Comparison of ENCODE assay signal across 7 mouse cellular contexts in genomic region chr2:120731167-120731862, GRCm38 (mm10).
DNase-seq lines count a peak whose midpoint lies in the region; ATAC-seq lines count a peak whose summit lies in the region.

No protein-coding gene starts in this region.

- peak overlapping the region; percentile 93 for H3K4me3 ChIP-seq in intestine, embryonic 15.5 days (replicated peaks)
- peak overlapping the region; percentile 99 for H3K4me3 ChIP-seq in midbrain, embryonic 10.5 days

- no peaks in the 10 kb centered on the region for H3K27me3 ChIP-seq in intestine, embryonic 15.5 days (replicated peaks)
- H3K27me3 ChIP-seq in midbrain, embryonic 10.5 days (ENCODE audit: low read depth, poor library complexity, severe bottlenecking): no peaks in the 10 kb centered on the region

- intact Hi-C loops in left cerebral cortex, postnatal 25 days (cut with DNase I): loop anchor here (2.0 to 5.0 kb wide), 2 partner anchors 119 to 169 kb away; partner anchors contain the start of genes Cdan1, Ttbk2 and Zfp106

- H3K9me3 ChIP-seq in intestine, embryonic 15.5 days: no peaks in the 10 kb centered on the region
- H3K9me3 ChIP-seq in midbrain, embryonic 10.5 days (replicated peaks): no peaks in the 10 kb centered on the region

- DNase-seq in adrenal gland, adult (ENCODE audit: inconsistent age in 2 of 2, low spot score in 1 of 2): peak; percentile 95 to 98
- DNase-seq in embryo, embryonic 10.5 days (ENCODE audit: low spot score): peak; percentile 96
- peak; percentile 94 for DNase-seq in gastrocnemius, postnatal 25 days
- peak; percentile 89 to 92 for DNase-seq in left cerebral cortex, postnatal 25 days (ENCODE audit: low spot score in 2 of 2)
- DNase-seq in midbrain, embryonic 10.5 days (ENCODE audit: low spot score): peak; percentile 96
- peak; percentile 91 for DNase-seq in right cerebral cortex, postnatal 4 days

- peaks cover 9% of the 10 kb centered on the region for H3K36me3 ChIP-seq in intestine, embryonic 15.5 days
- peaks cover 28% of the 10 kb centered on the region for H3K36me3 ChIP-seq in midbrain, embryonic 10.5 days

- peak; percentile 99 for ATAC-seq in intestine, embryonic 15.5 days

- H3K4me2 ChIP-seq in intestine, embryonic 15.5 days (replicated peaks): peak overlapping the region; percentile 94

- H3K27ac ChIP-seq in intestine, embryonic 15.5 days: peak overlapping the region; percentile 96
- H3K27ac ChIP-seq in midbrain, embryonic 10.5 days (replicated peaks): peak overlapping the region; percentile 90

- under 1% methylated on average over 61 of the region's 61 CpGs for WGBS in intestine, embryonic 15.5 days
- WGBS in midbrain, embryonic 10.5 days: under 1% methylated on average over 61 of the region's 61 CpGs

- peaks cover 11% of the 10 kb centered on the region; the same call in 1 of the 2 replicates for H3K4me1 ChIP-seq in intestine, embryonic 15.5 days (replicated peaks)
- H3K4me1 ChIP-seq in midbrain, embryonic 10.5 days: peaks cover 42% of the 10 kb centered on the region

- peak overlapping the region; percentile 95 for H3K9ac ChIP-seq in intestine, embryonic 15.5 days

Comparison
In these comparisons a context has a peak if more than half of its experiments do, and no peak if none do; other contexts are left out.
1. Peak in every context shown above with its lines: DNase-seq, ATAC-seq, H3K4me3 ChIP-seq and H3K27ac ChIP-seq.